Comparison of ENCODE assay signal across 8 mouse cellular contexts in the genomic region with DNA sequence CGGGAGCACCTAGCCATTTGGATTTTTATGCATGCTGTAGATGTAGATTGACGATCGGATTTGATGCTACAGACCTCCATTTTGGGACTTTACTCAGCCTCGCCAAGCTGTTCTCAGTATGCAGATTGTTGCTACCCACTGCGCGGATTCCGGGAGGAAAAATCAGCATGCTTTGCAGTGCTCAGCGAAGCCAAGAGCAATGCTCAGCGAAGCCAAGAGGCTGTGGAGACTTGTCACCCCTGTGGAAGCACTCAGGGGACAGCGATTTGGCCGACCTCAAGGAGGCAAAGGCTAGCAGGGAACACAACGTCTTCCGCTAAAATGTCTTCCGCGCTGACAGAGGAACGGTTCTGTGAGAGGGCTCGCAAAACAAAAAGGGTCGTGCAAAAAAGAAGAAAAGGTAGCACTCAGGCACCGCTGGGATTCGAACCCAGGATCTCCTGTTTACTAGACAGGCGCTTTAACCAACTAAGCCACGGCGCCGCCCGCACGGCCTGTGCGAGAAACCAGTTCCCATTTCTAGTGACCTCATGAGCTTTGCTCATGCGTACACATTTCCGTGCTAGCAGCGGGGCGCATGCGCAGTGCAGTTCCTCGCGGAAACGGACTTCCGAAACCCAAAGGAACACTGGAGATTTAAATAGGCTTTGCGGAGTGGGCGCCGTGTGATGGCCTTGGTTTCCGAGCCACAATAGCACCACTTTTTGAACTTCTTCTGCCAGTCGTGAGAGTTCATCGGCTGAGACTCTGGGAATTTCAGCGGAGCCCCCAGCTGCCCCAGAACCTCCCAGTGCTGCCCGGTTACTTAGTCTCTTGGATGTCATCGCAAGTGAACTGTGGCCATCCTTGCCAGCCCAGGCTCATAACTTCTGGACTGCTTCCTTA. TPM values are rescaled to one million over a fixed set of nuclear protein-coding genes. Genes with fewer than 3 reads are reported as not detected.
DNase-seq lines count a peak whose midpoint lies in the region; ATAC-seq and TF ChIP-seq lines count a peak whose summit lies in the region.

No protein-coding gene starts in this region.

- peak overlapping the region; percentile 78 for H3K9ac ChIP-seq in embryonic facial prominence, embryonic 13.5 days
- peak overlapping the region; percentile 63 for H3K9ac ChIP-seq in limb, embryonic 12.5 days (replicated peaks)
- H3K9ac ChIP-seq in midbrain, embryonic 15.5 days = peak overlapping the region; percentile 60

- peak overlapping the region; percentile 95 for H3K27ac ChIP-seq in embryonic facial prominence, embryonic 13.5 days
- peak overlapping the region; percentile 84 for H3K27ac ChIP-seq in kidney, adult 2 months (ENCODE audit: insufficient read depth, low read depth, low read length)
- peak overlapping the region; percentile 95 for H3K27ac ChIP-seq in limb, embryonic 12.5 days
- peak overlapping the region; percentile 96 for H3K27ac ChIP-seq in midbrain, embryonic 15.5 days
- peak overlapping the region; percentile 92 for H3K27ac ChIP-seq in spleen, adult 2 months (ENCODE audit: insufficient read depth, low read length)

- no peaks in the 10 kb centered on the region for H3K27me3 ChIP-seq in embryonic facial prominence, embryonic 13.5 days
- H3K27me3 ChIP-seq in kidney, adult 2 months (replicated peaks; ENCODE audit: control insufficient read depth, insufficient read depth, low read length) = no peaks in the 10 kb centered on the region
- H3K27me3 ChIP-seq in limb, embryonic 12.5 days = no peaks in the 10 kb centered on the region
- no peaks in the 10 kb centered on the region for H3K27me3 ChIP-seq in midbrain, embryonic 15.5 days (replicated peaks)
- H3K27me3 ChIP-seq in spleen, adult 2 months (ENCODE audit: control insufficient read depth, insufficient read depth, low read length) = no peaks in the 10 kb centered on the region

- H3K9me3 ChIP-seq in embryonic facial prominence, embryonic 13.5 days = 0 out of 2 replicates have a peak, but pooled peaks cover 6% of the 10 kb centered on the region
- H3K9me3 ChIP-seq in limb, embryonic 12.5 days = 0 out of 2 replicates have a peak, but pooled peaks cover 4% of the 10 kb centered on the region
- no peaks in the 10 kb centered on the region for H3K9me3 ChIP-seq in midbrain, embryonic 15.5 days

- peak overlapping the region; percentile 63 for H3K4me3 ChIP-seq in embryonic facial prominence, embryonic 13.5 days
- H3K4me3 ChIP-seq in kidney, adult 2 months (ENCODE audit: insufficient read depth, low read depth, low read length) = peak overlapping the region; percentile 80
- H3K4me3 ChIP-seq in limb, embryonic 12.5 days (replicated peaks) = peak overlapping the region; percentile 52
- H3K4me3 ChIP-seq in midbrain, embryonic 15.5 days = peak overlapping the region; percentile 63
- H3K4me3 ChIP-seq in spleen, adult 2 months (ENCODE audit: extremely low read depth, insufficient read depth, insufficient read length) = peak overlapping the region; percentile 83

- TF ChIP-seq POLR2A in kidney, adult 2 months (IDR thresholded peaks at IDR 0.05; ENCODE audit: low read depth, low read length) = peak; percentile 38
- TF ChIP-seq POLR2A in spleen, adult 2 months (IDR thresholded peaks at IDR 0.05; ENCODE audit: low read depth, low read length) = no peak; the same call in 1 of the 2 replicates

- no peak for TF ChIP-seq CTCF in kidney, adult 2 months (conservative IDR thresholded peaks at IDR 0.05; ENCODE audit: insufficient read depth, insufficient read length, low read depth, low read length)
- no peak for TF ChIP-seq CTCF in spleen, adult 2 months (IDR thresholded peaks at IDR 0.05; ENCODE audit: extremely low read depth, insufficient read depth, insufficient read length, insufficient replicate concordance)

- peak; percentile 92 for ATAC-seq in embryonic facial prominence, embryonic 13.5 days (ENCODE audit: insufficient number of reproducible peaks, insufficient read depth, low FRiP score, low TSS enrichment, low read depth)
- ATAC-seq in limb, embryonic 12.5 days (ENCODE audit: insufficient number of reproducible peaks, insufficient read depth, low FRiP score, low TSS enrichment, low read depth) = peak; percentile 87
- ATAC-seq in midbrain, embryonic 15.5 days (replicated peaks) = peak; percentile 94

- H3K4me1 ChIP-seq in embryonic facial prominence, embryonic 13.5 days = peaks cover 16% of the 10 kb centered on the region; the same call in 1 of the 2 replicates
- H3K4me1 ChIP-seq in kidney, adult 2 months (ENCODE audit: control insufficient read depth, insufficient read depth, low read length) = peaks cover 3% of the 10 kb centered on the region; the same call in 1 of the 2 replicates
- H3K4me1 ChIP-seq in limb, embryonic 12.5 days (replicated peaks) = no peaks in the 10 kb centered on the region
- peaks cover 16% of the 10 kb centered on the region for H3K4me1 ChIP-seq in midbrain, embryonic 15.5 days
- no peaks in the 10 kb centered on the region for H3K4me1 ChIP-seq in spleen, adult 2 months (ENCODE audit: control insufficient read depth, insufficient read depth, insufficient read length)

- H3K36me3 ChIP-seq in embryonic facial prominence, embryonic 13.5 days = no peaks in the 10 kb centered on the region
- H3K36me3 ChIP-seq in kidney, adult 2 months (ENCODE audit: control insufficient read depth, insufficient read depth, low read length) = no peaks in the 10 kb centered on the region
- no peaks in the 10 kb centered on the region for H3K36me3 ChIP-seq in limb, embryonic 12.5 days
- H3K36me3 ChIP-seq in midbrain, embryonic 15.5 days (replicated peaks) = no peaks in the 10 kb centered on the region
- no peaks in the 10 kb centered on the region for H3K36me3 ChIP-seq in spleen, adult 2 months (ENCODE audit: control insufficient read depth, insufficient read depth, low read length)

- peak overlapping the region; percentile 61 for H3K4me2 ChIP-seq in embryonic facial prominence, embryonic 13.5 days
- H3K4me2 ChIP-seq in limb, embryonic 12.5 days = peak overlapping the region; percentile 60
- peak overlapping the region; percentile 56 for H3K4me2 ChIP-seq in midbrain, embryonic 15.5 days

- under 1% methylated on average over 45 of the region's 45 CpGs for WGBS in embryonic facial prominence, embryonic 13.5 days
- WGBS in kidney, adult 2 months = under 1% methylated on average over 45 of the region's 45 CpGs
- under 1% methylated on average over 45 of the region's 45 CpGs for WGBS in limb, embryonic 12.5 days
- WGBS in midbrain, embryonic 15.5 days = under 1% methylated on average over 45 of the region's 45 CpGs
- WGBS in spleen, adult 2 months = under 1% methylated on average over 45 of the region's 45 CpGs

- DNase-seq in 3134 (ENCODE audit: extremely low read depth, insufficient read length, low spot score) = peak; percentile 94
- DNase-seq in adrenal gland, postnatal 36 days = peak; percentile 96 to 97
- DNase-seq in heart, adult 18-20 months = peak; percentile 97 to 99
- peak; percentile 99 for DNase-seq in kidney, adult 2 months
- DNase-seq in spleen, adult 2 months (ENCODE audit: low read depth in 1 of 2, low spot score in 2 of 2) = peak; percentile 92

RNA-seq across cellular contexts. Expression of gene Lrp3, which starts 19.3 kb away (rescaled TPM):
- 10 to 100 TPM; 18.4 to 19.3 TPM for total RNA-seq in adrenal gland, postnatal 36 days (2021)
- 10.3 and 11.2 TPM in 2 replicates for polyA plus RNA-seq in embryonic facial prominence, embryonic 13.5 days (2015; fragmentation: Nextera tagmentation; extraction: Ambion mirVana)
- total RNA-seq in heart, adult 18-20 months (2021) = 1 to 10 TPM; 7.4 to 9.4 TPM
- polyA plus RNA-seq in kidney, adult 2 months (2012; rRNA removed) = 19.7 and 22.6 TPM in 2 replicates
- polyA plus RNA-seq in limb, embryonic 12.5 days (2016; fragmentation: Nextera tagmentation; extraction: Ambion mirVana) = 8.1 and 9.1 TPM in 2 replicates
- 31.6 and 32.2 TPM in 2 replicates for polyA plus RNA-seq in midbrain, embryonic 15.5 days (2015; fragmentation: Nextera tagmentation; extraction: Ambion mirVana)
- 3.1 and 3.6 TPM in 2 replicates for polyA plus RNA-seq in spleen, adult 2 months (2012; rRNA removed)

RNA-seq across cellular contexts. Expression of gene Slc7a10, which starts 48.4 kb away (rescaled TPM):
- 1 to 10 TPM; 6.2 to 7.7 TPM for total RNA-seq in adrenal gland, postnatal 36 days (2021)
- 5.3 and 5.5 TPM in 2 replicates for polyA plus RNA-seq in embryonic facial prominence, embryonic 13.5 days (2015; fragmentation: Nextera tagmentation; extraction: Ambion mirVana)
- 1 to 10 TPM in 1 of 2 experiments, under 1 TPM in 1; 0.35 to 1.1 TPM for total RNA-seq in heart, adult 18-20 months (2021)
- polyA plus RNA-seq in kidney, adult 2 months (2012; rRNA removed) = 2.5 and 7.0 TPM in 2 replicates
- 0.38 and 0.64 TPM in 2 replicates for polyA plus RNA-seq in limb, embryonic 12.5 days (2016; fragmentation: Nextera tagmentation; extraction: Ambion mirVana)
- polyA plus RNA-seq in midbrain, embryonic 15.5 days (2015; fragmentation: Nextera tagmentation; extraction: Ambion mirVana) = 9.7 and 12.2 TPM in 2 replicates
- polyA plus RNA-seq in spleen, adult 2 months (2012; rRNA removed) = 1.3 and 1.5 TPM in 2 replicates

Comparison
In these comparisons a context has a peak if more than half of its experiments do, and no peak if none do; other contexts are left out.
1. Peak in every context shown above with its lines: DNase-seq, ATAC-seq, H3K4me3 ChIP-seq and H3K27ac ChIP-seq.